Mouse (Mus musculus) testis, adult 2 months (tissue): Measurements from ENCODE around the gene Ercc6.

ENCODE experiments used
- CTCF ChIP-seq: fragments of 200-500 bp; IDR thresholded peaks from 2 replicates; pipeline ENCODE4 v1.5.1; 2012; ENCODE audit warnings: low read depth, mild to moderate bottlenecking, inconsistent platforms, low read length, moderate library complexity; ENCODE audit not compliant: control insufficient read depth, insufficient read depth, insufficient replicate concordance
- POLR2A ChIP-seq: fragments of 200-500 bp; IDR thresholded peaks from 2 replicates; pipeline ENCODE4 v1.6.1; 2012; ENCODE audit warnings: low read depth, mild to moderate bottlenecking, inconsistent platforms, low read length, moderate library complexity; ENCODE audit not compliant: control insufficient read depth

DNA sequence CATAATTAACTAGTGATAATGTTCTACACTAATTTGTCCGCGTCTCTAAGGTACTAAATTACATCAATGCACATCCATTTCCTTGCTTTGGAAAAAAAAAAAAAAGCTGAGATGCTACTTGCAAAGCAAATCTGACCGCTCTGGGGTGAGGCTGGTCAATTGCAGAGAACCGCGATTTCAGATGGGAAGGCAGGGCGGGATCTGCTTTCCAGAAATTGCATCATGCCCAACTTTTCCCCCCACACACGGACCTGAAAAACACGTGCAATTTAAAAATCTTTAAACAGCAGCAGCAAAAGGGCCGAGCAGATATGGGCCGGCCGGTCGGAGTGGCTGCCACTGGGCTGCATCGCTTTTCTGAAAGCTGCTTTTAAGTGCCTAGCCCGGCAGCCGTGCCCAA is 92.2 kb downstream of the Ercc6 start:
- no peak for TF ChIP-seq CTCF
- no peak for TF ChIP-seq POLR2A
